Mouse (Mus musculus): ENCODE results near the gene Gm5737. TPM values are rescaled to one million over a fixed set of nuclear protein-coding genes. Genes with fewer than 3 reads are reported as not detected.

Gm5737 gene
- polyA plus RNA-seq, 1 experiment from 2014 or later, result not detected

GRCm38 (mm10) chr7:120830431-120831381, 18.5 kb downstream of the Gm5737 start:
- DNase-seq (ENCODE audit: low spot score), result peak; percentile 69
- peaks cover 38% of the 10 kb centered on the region for H3K27me3 ChIP-seq (ENCODE audit: low read depth, poor library complexity, severe bottlenecking)
- H3K9me3 ChIP-seq (replicated peaks), result no peaks in the 10 kb centered on the region
- peaks cover 20% of the 10 kb centered on the region for H3K4me1 ChIP-seq
- H3K36me3 ChIP-seq, result no peaks in the 10 kb centered on the region
- WGBS, result 1% methylated on average over 46 of the region's 46 CpGs
- H3K27ac ChIP-seq, result peak overlapping the region; percentile 67
- peak overlapping the region; percentile 74 for H3K4me3 ChIP-seq

- 63% methylated on average over 6 of the region's 6 CpGs for WGBS
- Histone ChIP-seq H3K27me3 (ENCODE audit: low read depth, poor library complexity, severe bottlenecking) (peaks cover 30% of the 10 kb centered on the region), H3K4me3 (peak overlapping the region; percentile 69), H3K27ac (peak overlapping the region; percentile 16), H3K4me1 (peaks cover 24% of the 10 kb centered on the region), H3K9me3 (replicated peaks) (no peaks in the 10 kb centered on the region), H3K36me3 (no peaks in the 10 kb centered on the region)
- no peak for DNase-seq (ENCODE audit: low spot score)
Observed at GRCm38 (mm10) chr7:120834426-120834825, 22.3 kb downstream of the Gm5737 start.

- Histone ChIP-seq H3K27me3 (ENCODE audit: low read depth, poor library complexity, severe bottlenecking) (peaks cover 25% of the 10 kb centered on the region), H3K4me3 (peak overlapping the region; percentile 69), H3K4me1 (peaks cover 24% of the 10 kb centered on the region), H3K36me3 (no peaks in the 10 kb centered on the region), H3K9me3 (replicated peaks) (no peaks in the 10 kb centered on the region), H3K27ac (peak overlapping the region; percentile 16)
- WGBS, result 26% methylated on average over 14 of the region's 14 CpGs
- DNase-seq (ENCODE audit: low spot score), result peak; percentile 67
Observed at GRCm38 (mm10) chr7:120834863-120835372, 22.8 kb downstream of the Gm5737 start.

- Histone ChIP-seq H3K36me3 (no peaks in the 10 kb centered on the region), H3K4me3 (peak overlapping the region; percentile 69), H3K4me1 (peaks cover 17% of the 10 kb centered on the region), H3K9me3 (replicated peaks) (no peaks in the 10 kb centered on the region), H3K27ac (peak overlapping the region; percentile 73), H3K27me3 (ENCODE audit: low read depth, poor library complexity, severe bottlenecking) (peaks cover 17% of the 10 kb centered on the region)
- WGBS, result 2% methylated on average over 41 of the region's 41 CpGs
- DNase-seq (ENCODE audit: low spot score), result peak; percentile 92
Observed at GRCm38 (mm10) chr7:120835449-120836359, 23.5 kb downstream of the Gm5737 start.

GRCm38 (mm10) chr7:120836361-120836760, 24.2 kb downstream of the Gm5737 start:
- DNase-seq (ENCODE audit: low spot score), result peak; percentile 55
- Histone ChIP-seq H3K9me3 (replicated peaks) (no peaks in the 10 kb centered on the region), H3K27me3 (ENCODE audit: low read depth, poor library complexity, severe bottlenecking) (peaks cover 12% of the 10 kb centered on the region), H3K27ac (no peak overlapping the region), H3K36me3 (no peaks in the 10 kb centered on the region), H3K4me3 (peak overlapping the region; percentile 69), H3K4me1 (peaks cover 11% of the 10 kb centered on the region)
- 7% methylated on average over 12 of the region's 12 CpGs for WGBS

- Histone ChIP-seq H3K27ac (0 out of 2 replicates have a peak overlapping the region, but pooled peaks have one; percentile 1), H3K36me3 (no peaks in the 10 kb centered on the region), H3K27me3 (ENCODE audit: low read depth, poor library complexity, severe bottlenecking) (no peaks in the 10 kb centered on the region), H3K9me3 (replicated peaks) (no peaks in the 10 kb centered on the region), H3K4me1 (peaks cover 19% of the 10 kb centered on the region), H3K4me3 (no peak overlapping the region)
- 72% methylated on average over 5 of the region's 5 CpGs for WGBS
- no peak for DNase-seq (ENCODE audit: low spot score)
Observed at GRCm38 (mm10) chr7:120838436-120839160, 26.4 kb downstream of the Gm5737 start.

GRCm38 (mm10) chr7:120839786-120840185, 27.6 kb downstream of the Gm5737 start:
- Histone ChIP-seq H3K36me3 (no peaks in the 10 kb centered on the region), H3K27ac (no peak overlapping the region), H3K4me3 (no peak overlapping the region), H3K27me3 (ENCODE audit: low read depth, poor library complexity, severe bottlenecking) (peaks cover 10% of the 10 kb centered on the region), H3K4me1 (peaks cover 27% of the 10 kb centered on the region), H3K9me3 (replicated peaks) (no peaks in the 10 kb centered on the region)
- no peak for DNase-seq (ENCODE audit: low spot score)
- 76% methylated on average over 2 of the region's 2 CpGs for WGBS

- Histone ChIP-seq H3K4me3 (peak within 1 kb of the TSS; percentile 66), H3K9me3 (replicated peaks) (no peaks in the 10 kb centered on the region), H3K4me1 (peaks cover 31% of the 10 kb centered on the region), H3K27ac (peak within 1 kb of the TSS; percentile 89), H3K27me3 (ENCODE audit: low read depth, poor library complexity, severe bottlenecking) (peaks cover 18% of the 10 kb centered on the region), H3K36me3 (peaks cover 9% of the 10 kb centered on the region)
- DNase-seq (ENCODE audit: low spot score), result peak; percentile 93
- 3% methylated on average over 35 of the region's 35 CpGs for WGBS
Observed at GRCm38 (mm10) chr7:120842345-120843036, 30.3 kb downstream of the Gm5737 start, which contains the start of gene Eef2k. Eef2k (plus strand) TSS chr7:120842831.

- H3K4me1 ChIP-seq, result peaks cover 31% of the 10 kb centered on the region
- DNase-seq (ENCODE audit: low spot score), result peak; percentile 85
- H3K27ac ChIP-seq, result peak overlapping the region; percentile 89
- H3K4me3 ChIP-seq, result peak overlapping the region; percentile 66
- H3K27me3 ChIP-seq (ENCODE audit: low read depth, poor library complexity, severe bottlenecking), result peaks cover 18% of the 10 kb centered on the region
- H3K36me3 ChIP-seq, result peaks cover 15% of the 10 kb centered on the region
- H3K9me3 ChIP-seq (replicated peaks), result no peaks in the 10 kb centered on the region
- WGBS, result under 1% methylated on average over 40 of the region's 40 CpGs
Observed at GRCm38 (mm10) chr7:120843037-120843621, 31.0 kb downstream of the Gm5737 start.

- H3K27ac ChIP-seq, result peak overlapping the region; percentile 89
- 2% methylated on average over 16 of the region's 16 CpGs for WGBS
- peaks cover 18% of the 10 kb centered on the region for H3K27me3 ChIP-seq (ENCODE audit: low read depth, poor library complexity, severe bottlenecking)
- H3K36me3 ChIP-seq, result peaks cover 15% of the 10 kb centered on the region
- DNase-seq (ENCODE audit: low spot score), result no peak
- no peaks in the 10 kb centered on the region for H3K9me3 ChIP-seq (replicated peaks)
- peak overlapping the region; percentile 66 for H3K4me3 ChIP-seq
- peaks cover 27% of the 10 kb centered on the region for H3K4me1 ChIP-seq
Observed at GRCm38 (mm10) chr7:120843852-120844435, 31.8 kb downstream of the Gm5737 start.

GRCm38 (mm10) chr7:120844689-120845088, 32.5 kb downstream of the Gm5737 start:
- Histone ChIP-seq H3K9me3 (replicated peaks) (no peaks in the 10 kb centered on the region), H3K4me3 (peak overlapping the region; percentile 66), H3K27me3 (ENCODE audit: low read depth, poor library complexity, severe bottlenecking) (peaks cover 18% of the 10 kb centered on the region), H3K27ac (peak overlapping the region; percentile 89; the same call in 1 of the 2 replicates), H3K36me3 (peaks cover 15% of the 10 kb centered on the region), H3K4me1 (peaks cover 27% of the 10 kb centered on the region)
- DNase-seq (ENCODE audit: low spot score), result peak; percentile 48
- 7% methylated on average over 9 of the region's 9 CpGs for WGBS

Data from limb, embryonic 10.5 days (tissue).